Mouse (Mus musculus) kidney, adult 18-20 months (tissue): ENCODE results near the gene Tekt1.

ENCODE experiments used
- DNase-seq: peaks from one replicate; pipeline ENCODE4 v3.0.0; 2021

The Tekt1 gene

DNA sequence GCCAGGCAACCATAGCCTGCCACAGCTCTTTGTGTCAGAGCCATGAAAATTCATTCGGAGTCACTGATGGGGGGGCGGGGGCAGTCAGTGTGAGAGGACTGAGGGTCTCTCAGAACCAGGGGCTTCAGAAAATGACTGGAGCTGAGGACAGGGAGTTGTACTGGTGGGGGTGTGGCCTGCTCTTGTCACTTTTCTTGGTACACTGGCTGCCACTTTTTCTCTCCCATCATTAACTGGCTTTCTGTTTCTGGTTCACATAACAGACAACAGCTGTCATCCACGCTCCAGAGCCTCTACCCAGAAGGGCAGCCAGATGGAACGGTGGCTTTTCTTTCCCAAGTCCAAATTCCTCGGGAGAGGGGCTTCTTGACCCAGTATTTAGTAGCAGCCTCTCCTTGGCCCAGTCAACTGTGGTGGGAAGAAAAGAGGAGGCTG is 23.8 kb downstream of the Tekt1 start:
- DNase-seq: no peak

GRCm38 (mm10) chr11:72336726-72337125 is 25.5 kb downstream of the Tekt1 start:
- no peak for DNase-seq

GRCm38 (mm10) chr11:72334653-72335052 is 27.6 kb downstream of the Tekt1 start:
- DNase-seq: no peak

GRCm38 (mm10) chr11:72332951-72333667 is 29.1 kb downstream of the Tekt1 start:
- DNase-seq: no peak

DNA sequence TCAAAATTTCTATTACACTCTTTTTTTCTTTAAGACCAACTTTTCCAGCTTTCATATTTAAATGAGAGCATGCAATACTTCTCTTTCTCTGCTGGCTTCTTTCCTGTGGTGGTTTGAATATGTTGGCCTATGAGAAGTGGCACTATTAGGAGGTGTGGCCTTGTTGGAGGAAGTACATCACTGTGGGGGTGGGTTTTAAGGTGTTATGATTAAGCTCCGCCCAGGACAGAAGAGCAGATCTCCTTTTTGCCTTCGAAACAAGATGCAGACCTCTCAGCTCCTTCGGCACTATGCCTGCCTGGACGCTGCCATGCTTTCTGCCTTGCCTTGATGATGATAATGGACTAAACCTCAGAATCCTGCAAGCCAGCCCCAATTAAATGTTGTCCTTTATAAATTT is 36.5 kb downstream of the Tekt1 start:
- DNase-seq: no peak

DNA sequence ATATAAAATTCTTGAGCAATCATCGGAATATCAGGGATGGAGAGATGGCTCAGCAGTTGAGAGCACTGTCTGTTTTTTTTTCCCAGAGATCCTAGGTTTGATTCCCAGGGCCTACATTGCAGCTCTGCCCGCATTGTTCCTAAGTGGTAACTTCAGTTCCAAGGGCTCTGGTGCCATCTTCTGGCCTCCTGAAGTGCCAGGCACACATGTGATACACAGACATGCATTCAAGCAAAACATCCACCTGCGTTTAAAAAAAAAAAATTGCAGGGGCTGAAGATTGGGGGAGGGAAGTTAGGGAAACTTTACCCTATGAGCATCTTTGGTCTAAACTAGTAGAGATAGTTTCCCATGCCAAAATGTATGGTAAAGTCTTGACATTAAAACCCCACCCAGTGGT is 37.8 kb downstream of the Tekt1 start:
- peak; percentile 24 for DNase-seq

- DNase-seq: no peak
Measured at GRCm38 (mm10) chr11:72318026-72318425, 44.2 kb downstream of the Tekt1 start.

DNA sequence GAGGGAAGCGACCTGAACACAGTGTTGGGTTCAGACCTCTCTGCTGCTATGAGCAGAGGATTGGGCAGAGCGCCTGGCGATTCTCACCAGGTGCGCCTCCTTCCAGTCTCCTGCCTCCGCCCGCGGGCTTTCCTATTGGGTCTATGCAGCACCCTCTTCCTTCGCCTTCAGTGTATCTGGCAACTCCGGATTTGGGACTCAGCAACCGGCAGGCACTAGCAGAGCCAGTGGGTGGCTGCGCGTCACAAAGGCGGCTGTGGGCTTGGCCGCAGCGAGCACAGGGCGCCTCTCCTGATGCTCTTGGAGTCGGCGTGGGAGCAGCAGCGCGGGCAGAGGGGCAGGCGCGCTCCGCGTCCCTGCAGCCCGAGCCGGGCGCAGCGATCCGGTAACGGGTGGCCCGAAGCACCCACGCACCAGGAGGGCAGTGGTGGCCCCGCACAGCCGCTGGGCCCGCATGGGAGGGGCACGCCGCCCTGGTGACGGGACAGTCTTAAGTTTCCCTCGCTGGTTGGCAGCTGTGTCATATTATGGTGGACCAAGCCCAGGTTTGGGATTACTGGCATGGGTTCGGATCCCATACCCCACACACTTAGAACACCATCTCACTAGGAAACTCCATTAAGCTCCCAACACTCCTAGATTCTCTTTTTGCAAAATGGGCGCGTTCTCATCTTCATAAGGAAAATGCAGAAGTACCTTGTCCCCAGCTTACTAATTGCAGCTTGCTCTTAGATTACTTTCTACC is 47.9 kb downstream of the Tekt1 start, which contains the start of gene Fbxo39:
Gene Fbxo39 (plus strand): TSS at position 294 of the 745 bp plus-strand sequence.
- DNase-seq: no peak

DNA sequence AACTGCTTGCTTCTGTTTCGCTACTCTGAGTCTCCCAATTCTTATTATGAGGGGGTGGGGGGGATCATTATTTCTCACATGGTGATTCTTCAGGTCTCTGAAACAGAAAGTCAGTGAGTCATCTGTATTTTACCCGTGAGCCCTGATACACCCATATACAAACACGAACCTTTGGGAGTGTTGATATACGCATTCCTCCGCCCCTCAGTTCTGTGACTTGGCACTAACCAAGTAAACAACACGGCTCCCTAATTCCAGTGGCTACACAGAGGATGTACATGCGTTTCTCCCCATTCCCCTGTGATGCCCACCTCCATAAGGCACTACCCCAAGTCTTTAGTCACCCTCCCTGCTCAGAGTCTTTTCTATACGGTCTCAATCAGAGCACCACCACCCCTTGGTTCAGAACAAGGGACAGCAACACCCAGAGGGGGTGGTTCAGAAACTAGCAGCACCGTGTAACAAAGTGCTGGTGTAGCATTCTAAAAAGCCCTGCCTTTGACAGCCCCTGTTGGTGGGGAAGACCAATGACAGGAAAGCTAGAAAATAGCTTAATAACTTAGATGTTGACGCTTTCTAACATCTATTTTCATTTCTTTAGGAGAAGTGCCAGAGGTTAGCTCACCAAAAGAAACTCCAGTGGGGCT is 50.8 kb downstream of the Tekt1 start:
- DNase-seq: no peak

- no peak for DNase-seq
Measured at GRCm38 (mm10) chr11:72310491-72310890, 51.8 kb downstream of the Tekt1 start.

- no peak for DNase-seq
Measured at GRCm38 (mm10) chr11:72308982-72309381, 53.3 kb downstream of the Tekt1 start.

DNA sequence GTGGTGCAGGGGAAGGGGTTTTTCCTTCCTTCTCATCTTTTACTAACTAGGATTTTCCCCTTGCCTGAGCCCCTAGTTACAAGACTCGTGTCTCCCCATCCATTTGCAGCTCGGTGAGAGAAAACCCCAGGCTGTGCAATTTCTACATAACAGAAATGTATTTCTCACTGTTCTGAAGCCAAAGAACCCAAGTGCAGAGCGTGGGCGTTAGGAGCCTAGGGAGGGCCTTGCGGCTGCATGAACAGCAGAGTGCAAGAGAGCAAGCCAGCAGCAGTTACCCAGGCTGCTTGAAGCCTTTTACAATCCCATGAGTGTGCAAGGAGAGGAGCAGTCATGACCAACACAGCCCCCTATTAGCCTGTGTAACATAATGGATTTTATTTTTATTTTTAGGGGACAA is 54.8 kb downstream of the Tekt1 start:
- DNase-seq: no peak

- peak; percentile 17 for DNase-seq
Measured at GRCm38 (mm10) chr11:72302230-72302629, 60.0 kb downstream of the Tekt1 start.

DNA sequence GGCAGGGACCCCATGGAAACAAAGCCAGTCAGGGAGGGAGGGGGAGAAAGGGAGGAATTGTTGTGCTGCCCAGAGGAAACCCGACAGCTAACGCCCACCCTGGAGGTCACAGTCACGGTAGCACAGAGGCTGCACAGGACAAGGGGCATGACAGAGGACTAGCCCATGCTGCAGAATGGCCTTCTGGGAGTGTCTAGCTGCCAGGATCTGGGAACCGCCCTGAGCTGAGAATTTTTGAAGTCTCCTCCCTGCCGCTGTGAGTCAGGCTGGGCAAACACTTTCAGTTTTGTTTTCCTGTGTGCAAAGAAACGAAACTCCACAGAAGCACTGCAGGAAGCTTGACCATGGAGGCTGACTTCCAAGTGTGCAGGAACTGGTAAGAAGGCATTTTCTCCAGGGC is 60.9 kb downstream of the Tekt1 start, which contains the start of gene Xaf1:
Gene Xaf1 (plus strand): TSS at position 296 of the 400 bp plus-strand sequence.
- DNase-seq: peak; percentile 57
